Comparison of ENCODE assay signal across 14 mouse cellular contexts in the genomic region with DNA sequence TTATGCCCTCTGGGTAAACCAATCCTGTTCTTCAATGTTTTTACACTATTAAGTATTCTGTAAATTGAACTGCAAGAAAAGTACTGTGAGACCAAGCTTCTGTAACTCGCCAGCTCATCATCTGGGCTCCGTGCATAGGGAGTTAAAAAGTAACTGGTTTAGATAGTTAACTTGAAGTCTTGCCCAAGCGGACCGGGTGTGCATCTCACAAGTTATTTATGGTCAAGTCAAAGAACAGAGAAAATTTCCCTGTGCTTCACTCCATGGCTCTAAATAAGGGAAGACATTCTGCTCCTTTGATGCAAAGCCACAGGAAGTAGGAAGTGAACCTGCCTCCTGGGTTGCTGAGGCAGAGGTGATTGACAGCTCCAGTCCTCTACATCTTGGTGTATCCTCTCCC. TPM values are rescaled to one million over a fixed set of nuclear protein-coding genes. Genes with fewer than 3 reads are reported as not detected.
"Had no signal": no experiment of that assay in that cellular context is flagged by ENCODE, and none has a peak within 500 bp of the region (broad histone marks: within the 10 kb centered on the region; RNA-seq: fewer than 3 reads in every experiment).

No protein-coding gene starts in this region.

- H3K27me3 ChIP-seq: limb, embryonic 15.5 days; midbrain, embryonic 15.5 days; neural tube, embryonic 13.5 days had no signal

- H3K9ac ChIP-seq: limb, embryonic 15.5 days; liver, embryonic 12.5 days; lung, embryonic 14.5 days; midbrain, embryonic 15.5 days; neural tube, embryonic 13.5 days had no signal

- H3K4me1 ChIP-seq: limb, embryonic 15.5 days; liver, embryonic 12.5 days; midbrain, embryonic 15.5 days; neural tube, embryonic 13.5 days had no signal

- DNase-seq: lung, embryonic 14.5 days; lung, postnatal 14 days; right cerebral cortex, postnatal 25 days; thymus, postnatal 4 days had no signal

- H3K27ac ChIP-seq: left cerebral cortex, adult 2 months; limb, embryonic 15.5 days; liver, embryonic 12.5 days; macrophage; midbrain, embryonic 15.5 days; neural tube, embryonic 13.5 days; stomach, postnatal 0 days had no signal

- H3K4me2 ChIP-seq: limb, embryonic 15.5 days; liver, embryonic 12.5 days; lung, embryonic 14.5 days; midbrain, embryonic 11.5 days; midbrain, embryonic 15.5 days; neural tube, embryonic 13.5 days had no signal

- ATAC-seq: intestine, embryonic 16.5 days; liver, embryonic 12.5 days; midbrain, embryonic 15.5 days had no signal

- H3K4me3 ChIP-seq: left cerebral cortex, adult 2 months; limb, embryonic 15.5 days; liver, embryonic 12.5 days; megakaryocyte, embryonic 14.5 days; midbrain, embryonic 15.5 days; neural tube, embryonic 13.5 days had no signal

- H3K36me3 ChIP-seq: limb, embryonic 15.5 days; liver, embryonic 12.5 days; midbrain, embryonic 15.5 days; neural tube, embryonic 13.5 days had no signal

- H3K9me3 ChIP-seq: limb, embryonic 15.5 days; liver, embryonic 12.5 days; megakaryocyte, embryonic 14.5 days; midbrain, embryonic 15.5 days; neural tube, embryonic 13.5 days had no signal

RNA-seq across cellular contexts. Expression of gene Paqr9, which starts 34.8 kb away (rescaled TPM):
- polyA plus RNA-seq: lung, embryonic 14.5 days had no signal
